Mouse (Mus musculus) A20 (cell line): ENCODE measurements around the gene Trio.
A peak's percentile ranks its signal among the peaks of the same experiment; 100 is the strongest.

ENCODE experiments used
- DNase-seq: peaks from one replicate; pipeline ENCODE4 v3.0.0-alpha.2; 2011; ENCODE audit warnings: low read depth, low spot score

Gene Trio

GRCm38 (mm10) chr15:27840579-27840978, 185.1 kb downstream of the Trio start:
- DNase-seq, result no peak

- no peak for DNase-seq
These were observed 185.5 kb downstream of the Trio start for GRCm38 (mm10) chr15:27840125-27840524.

- DNase-seq, result no peak
These were observed 194.0 kb downstream of the Trio start for GRCm38 (mm10) chr15:27831646-27832045.

GRCm38 (mm10) chr15:27827871-27828270, 197.8 kb downstream of the Trio start:
- peak; percentile 13 for DNase-seq

- peak; percentile 50 for DNase-seq
These were observed 198.8 kb downstream of the Trio start for GRCm38 (mm10) chr15:27826886-27827285.

- peak; percentile 79 for DNase-seq
These were observed 199.5 kb downstream of the Trio start for GRCm38 (mm10) chr15:27826048-27826637.

- DNase-seq, result peak; percentile 44
These were observed 200.3 kb downstream of the Trio start for GRCm38 (mm10) chr15:27825390-27825789.

GRCm38 (mm10) chr15:27823581-27823980, 202.1 kb downstream of the Trio start:
- peak; percentile 71 for DNase-seq

- DNase-seq, result no peak
These were observed 203.2 kb downstream of the Trio start for GRCm38 (mm10) chr15:27822461-27822860.

- DNase-seq, result no peak
These were observed 203.8 kb downstream of the Trio start for GRCm38 (mm10) chr15:27821651-27822364.

GRCm38 (mm10) chr15:27817096-27817495, 208.6 kb downstream of the Trio start:
- no peak for DNase-seq

GRCm38 (mm10) chr15:27814677-27815391, 210.8 kb downstream of the Trio start:
- DNase-seq, result no peak

- DNase-seq, result no peak
These were observed 214.7 kb downstream of the Trio start for GRCm38 (mm10) chr15:27810793-27811488.

- DNase-seq, result no peak
These were observed 215.4 kb downstream of the Trio start for GRCm38 (mm10) chr15:27810262-27810661.

- DNase-seq, result no peak
These were observed 216.9 kb downstream of the Trio start for GRCm38 (mm10) chr15:27808596-27809276.

- no peak for DNase-seq
These were observed 219.4 kb downstream of the Trio start for GRCm38 (mm10) chr15:27806219-27806618.

GRCm38 (mm10) chr15:27805654-27806053, 220.0 kb downstream of the Trio start:
- DNase-seq, result no peak

- DNase-seq, result no peak
These were observed 221.2 kb downstream of the Trio start for GRCm38 (mm10) chr15:27804447-27804846.

- no peak for DNase-seq
These were observed 221.9 kb downstream of the Trio start for GRCm38 (mm10) chr15:27803568-27804345.

GRCm38 (mm10) chr15:27802243-27802642, 223.4 kb downstream of the Trio start:
- peak; percentile 72 for DNase-seq

GRCm38 (mm10) chr15:27801177-27801576, 224.5 kb downstream of the Trio start:
- DNase-seq, result no peak
